Mouse (Mus musculus) liver, embryonic 14.5 days (tissue): Measurements from ENCODE around the gene Negr1.

Experiments
- CTCF ChIP-seq: IDR thresholded peaks from 2 replicates; pipeline ENCODE4 v1.5.1; 2016; ENCODE audit warnings: antibody characterized with exemption, low read depth, control low read depth
- EP300 ChIP-seq: IDR thresholded peaks from 2 replicates; pipeline ENCODE4 v1.6.1; 2016; ENCODE audit warnings: antibody characterized with exemption, low read depth

DNA sequence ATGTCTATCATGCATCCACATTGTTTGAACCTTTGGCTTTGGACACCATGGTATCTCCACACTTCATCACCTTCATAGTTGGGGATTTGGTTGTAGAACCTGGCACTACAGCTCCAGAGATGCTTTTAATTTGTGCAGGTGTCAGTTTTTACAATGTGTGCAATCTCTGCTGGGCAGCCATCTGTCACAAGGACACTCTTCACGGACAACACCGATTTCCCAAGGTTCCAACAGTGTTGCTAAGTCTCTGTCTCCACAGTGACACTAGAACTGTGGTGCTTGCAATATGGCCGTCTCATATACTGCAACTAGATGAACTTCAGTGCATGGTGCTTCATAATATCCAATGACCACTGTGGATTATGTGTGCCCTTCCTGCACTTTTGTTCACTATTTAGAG, 425.5 kb downstream of the Negr1 start:
- no peak for TF ChIP-seq CTCF
- no peak for TF ChIP-seq EP300
